Comparison of ENCODE assay signal across 28 mouse cellular contexts in genomic region chr19:28505376-28505775, GRCm38 (mm10).
"Had no signal": no experiment of that assay in that cellular context is flagged by ENCODE, and none has a peak within 500 bp of the region (broad histone marks: within the 10 kb centered on the region; RNA-seq: fewer than 3 reads in every experiment).

No protein-coding gene starts in this region.

- H3K4me3 ChIP-seq: embryonic facial prominence, embryonic 10.5 days; embryonic facial prominence, embryonic 12.5 days; embryonic facial prominence, embryonic 13.5 days; embryonic facial prominence, embryonic 15.5 days; erythroblast, embryonic 14.5 days; forebrain, embryonic 10.5 days; forebrain, embryonic 12.5 days; forebrain, embryonic 13.5 days; forebrain, embryonic 15.5 days; gastrocnemius, adult 2 months had no signal

- H3K9me3 ChIP-seq: embryonic facial prominence, embryonic 10.5 days; embryonic facial prominence, embryonic 12.5 days; embryonic facial prominence, embryonic 13.5 days; embryonic facial prominence, embryonic 15.5 days; forebrain, embryonic 10.5 days; forebrain, embryonic 12.5 days; forebrain, embryonic 13.5 days; forebrain, embryonic 15.5 days had no signal

- H3K9ac ChIP-seq: embryonic facial prominence, embryonic 12.5 days; embryonic facial prominence, embryonic 13.5 days; embryonic facial prominence, embryonic 15.5 days; forebrain, embryonic 12.5 days; forebrain, embryonic 13.5 days; forebrain, embryonic 15.5 days; forebrain, postnatal 0 days had no signal

- H3K27ac ChIP-seq: embryonic facial prominence, embryonic 10.5 days; embryonic facial prominence, embryonic 12.5 days; embryonic facial prominence, embryonic 13.5 days; embryonic facial prominence, embryonic 15.5 days; forebrain, embryonic 10.5 days; forebrain, embryonic 12.5 days; forebrain, embryonic 13.5 days; forebrain, embryonic 15.5 days; gastrocnemius, adult 2 months had no signal

- ATAC-seq: forebrain, embryonic 13.5 days; forebrain, embryonic 14.5 days; forebrain, embryonic 15.5 days; forebrain, embryonic 16.5 days; forebrain, postnatal 0 days had no signal

- H3K27me3 ChIP-seq: embryonic facial prominence, embryonic 12.5 days; embryonic facial prominence, embryonic 13.5 days; embryonic facial prominence, embryonic 15.5 days; forebrain, embryonic 12.5 days; forebrain, embryonic 13.5 days; forebrain, embryonic 15.5 days had no signal

- DNase-seq: cerebellum, adult 18-20 months; cerebellum, adult 2 months; cerebellum, adult 8-10 months; cerebellum, adult 9-10 months; cerebellum, adult 9-11 months; cerebellum, postnatal 10 days; cerebellum, postnatal 14 days; cerebellum, postnatal 25 days; cerebellum, postnatal 36 days; embryo, embryonic 11 days; forebrain, postnatal 0 days; gastrocnemius, adult 2 months; gastrocnemius, postnatal 10 days; gastrocnemius, postnatal 14 days; gastrocnemius, postnatal 25 days; gastrocnemius, postnatal 36 days; heart, adult 18-20 months had no signal

- H3K4me1 ChIP-seq: embryonic facial prominence, embryonic 10.5 days; embryonic facial prominence, embryonic 12.5 days; embryonic facial prominence, embryonic 15.5 days; forebrain, embryonic 10.5 days; forebrain, embryonic 12.5 days; forebrain, embryonic 13.5 days had no signal

- H3K4me2 ChIP-seq: embryonic facial prominence, embryonic 12.5 days; embryonic facial prominence, embryonic 13.5 days; embryonic facial prominence, embryonic 15.5 days; forebrain, embryonic 12.5 days; forebrain, embryonic 13.5 days; forebrain, embryonic 15.5 days had no signal

- H3K36me3 ChIP-seq: embryonic facial prominence, embryonic 10.5 days; embryonic facial prominence, embryonic 12.5 days; embryonic facial prominence, embryonic 13.5 days; embryonic facial prominence, embryonic 15.5 days; forebrain, embryonic 10.5 days; forebrain, embryonic 12.5 days; forebrain, embryonic 15.5 days had no signal
